Mouse (Mus musculus): ENCODE data around the gene Mzt1. TPM values are rescaled to one million over a fixed set of nuclear protein-coding genes. Genes with fewer than 3 reads are reported as not detected.
"Not testable (repeated sequence)": the region's sequence is repeated elsewhere in the genome, so short reads cannot be mapped to it uniquely, and the experiment has no call there.

The Mzt1 gene
- polyA plus RNA-seq, 1 experiment from 2014 or later: 94.1 TPM

DNA sequence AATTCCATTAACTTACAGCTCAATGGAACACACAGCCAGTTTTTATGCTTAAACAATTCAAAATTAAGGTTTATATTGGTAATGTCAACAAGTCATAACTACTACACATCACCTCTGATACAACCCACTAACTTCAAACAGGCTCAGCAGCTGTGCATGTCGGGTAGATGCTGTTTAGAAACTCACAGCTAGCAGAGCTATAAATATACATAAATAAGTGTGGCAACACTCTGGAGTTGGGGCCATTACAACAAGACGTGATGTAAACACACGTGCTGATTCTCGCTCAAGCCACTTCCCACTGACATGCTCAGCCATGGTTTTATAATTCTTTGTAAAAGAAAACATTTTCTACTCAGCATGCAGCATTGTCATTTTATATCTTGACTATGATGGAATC is 9.9 kb downstream of the Mzt1 start:
- no peak for ATAC-seq (ENCODE audit: insufficient number of reproducible peaks, insufficient read depth, low FRiP score, low read depth)
- Histone ChIP-seq H3K4me2 (ENCODE audit: low read length) (no peak overlapping the region), H3K36me3 (ENCODE audit: control insufficient read depth, insufficient read depth, low read length) (peaks cover 63% of the 10 kb centered on the region), H3K4me1 (ENCODE audit: control insufficient read depth in 2 of 2, insufficient read depth in 2 of 2, low read length in 2 of 2) (peaks cover 0 to 8% of the 10 kb centered on the region in 2 experiments; a peak in 2 of 4 replicates), H3K27me3 (ENCODE audit: control insufficient read depth, insufficient read depth, low read length) (no peaks in the 10 kb centered on the region), H3K27ac (replicated peaks in 1 of 2; ENCODE audit: control insufficient read depth in 1 of 2, insufficient read depth in 1 of 2, low read depth in 2 of 2, low read length in 2 of 2) (no peak overlapping the region), H3K4me3 (ENCODE audit: control insufficient read depth in 1 of 2, insufficient read depth in 1 of 2, low read depth in 1 of 2, low read length in 2 of 2) (no peak overlapping the region), H3K9me3 (ENCODE audit: control insufficient read depth, low read length) (no peaks in the 10 kb centered on the region), H3K9ac (ENCODE audit: low read length) (no peak overlapping the region)
- WGBS: 37% methylated on average over 4 of the region's 4 CpGs

DNA sequence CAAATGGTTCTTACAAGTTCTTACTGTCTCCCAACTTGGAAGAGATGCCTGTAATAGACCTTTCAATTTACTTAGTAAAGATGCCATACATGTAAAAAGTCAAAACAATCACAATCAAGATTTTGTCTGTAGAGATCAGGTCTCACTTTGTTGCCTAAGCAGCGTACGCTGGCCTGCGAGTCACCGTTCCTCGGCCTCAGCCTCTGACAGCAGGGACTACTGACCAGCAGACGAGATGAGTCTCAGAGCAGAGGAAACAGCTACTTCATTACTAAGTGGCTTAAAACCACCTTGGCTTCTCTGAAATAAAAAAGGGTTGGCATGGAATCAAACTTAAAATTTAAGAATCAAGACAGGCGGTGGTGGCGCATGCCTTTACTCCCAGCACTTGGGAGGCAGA is 11.1 kb downstream of the Mzt1 start:
- H3K4me2 ChIP-seq (ENCODE audit: low read length); ATAC-seq (ENCODE audit: insufficient number of reproducible peaks, insufficient read depth, low FRiP score, low read depth); H3K4me1 ChIP-seq (ENCODE audit: control insufficient read depth in 2 of 2, insufficient read depth in 2 of 2, low read length in 2 of 2); H3K27me3 ChIP-seq (ENCODE audit: control insufficient read depth, insufficient read depth, low read length); H3K27ac ChIP-seq (replicated peaks in 1 of 2; ENCODE audit: control insufficient read depth in 1 of 2, insufficient read depth in 1 of 2, low read depth in 2 of 2, low read length in 2 of 2); H3K9ac ChIP-seq (ENCODE audit: low read length); H3K9me3 ChIP-seq (ENCODE audit: control insufficient read depth, low read length); H3K4me3 ChIP-seq (ENCODE audit: control insufficient read depth in 1 of 2, insufficient read depth in 1 of 2, low read depth in 1 of 2, low read length in 2 of 2): not testable (repeated sequence)
- H3K36me3 ChIP-seq (ENCODE audit: control insufficient read depth, insufficient read depth, low read length): peaks cover 59% of the 10 kb centered on the region
- 91% methylated on average over 8 of the region's 8 CpGs for WGBS

DNA sequence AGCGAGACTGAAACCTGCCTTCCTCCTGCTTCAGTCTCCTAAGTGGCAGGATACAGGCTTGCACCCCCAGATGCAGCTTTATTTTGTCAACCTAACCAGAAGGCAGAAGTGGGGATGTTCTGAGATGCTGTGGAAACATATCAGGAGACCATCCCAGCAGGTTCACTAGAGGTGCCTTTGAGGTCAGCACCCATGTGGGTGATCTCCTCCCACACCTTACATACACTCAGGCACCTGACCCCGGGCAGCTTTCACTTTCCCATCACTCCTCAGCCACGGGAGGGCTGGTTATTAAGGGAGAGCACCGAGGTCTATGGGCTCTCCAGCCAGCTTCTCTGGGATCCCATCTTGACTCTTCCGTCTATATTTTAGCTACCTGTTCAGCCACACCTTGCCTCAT is 13.3 kb downstream of the Mzt1 start:
- peaks cover 2 to 9% of the 10 kb centered on the region in 2 experiments for H3K4me1 ChIP-seq (ENCODE audit: control insufficient read depth in 2 of 2, insufficient read depth in 2 of 2, low read length in 2 of 2)
- H3K4me3 ChIP-seq (ENCODE audit: control insufficient read depth in 1 of 2, insufficient read depth in 1 of 2, low read depth in 1 of 2, low read length in 2 of 2): no peak overlapping the region
- no peaks in the 10 kb centered on the region for H3K9me3 ChIP-seq (ENCODE audit: control insufficient read depth, low read length)
- no peak overlapping the region for H3K27ac ChIP-seq (replicated peaks in 1 of 2; ENCODE audit: control insufficient read depth in 1 of 2, insufficient read depth in 1 of 2, low read depth in 2 of 2, low read length in 2 of 2)
- H3K36me3 ChIP-seq (ENCODE audit: control insufficient read depth, insufficient read depth, low read length): peaks cover 39% of the 10 kb centered on the region
- no peak overlapping the region for H3K9ac ChIP-seq (ENCODE audit: low read length)
- 78% methylated on average over 5 of the region's 5 CpGs for WGBS
- no peaks in the 10 kb centered on the region for H3K27me3 ChIP-seq (ENCODE audit: control insufficient read depth, insufficient read depth, low read length)
- ATAC-seq (ENCODE audit: insufficient number of reproducible peaks, insufficient read depth, low FRiP score, low read depth): no peak
- H3K4me2 ChIP-seq (ENCODE audit: low read length): no peak overlapping the region

DNA sequence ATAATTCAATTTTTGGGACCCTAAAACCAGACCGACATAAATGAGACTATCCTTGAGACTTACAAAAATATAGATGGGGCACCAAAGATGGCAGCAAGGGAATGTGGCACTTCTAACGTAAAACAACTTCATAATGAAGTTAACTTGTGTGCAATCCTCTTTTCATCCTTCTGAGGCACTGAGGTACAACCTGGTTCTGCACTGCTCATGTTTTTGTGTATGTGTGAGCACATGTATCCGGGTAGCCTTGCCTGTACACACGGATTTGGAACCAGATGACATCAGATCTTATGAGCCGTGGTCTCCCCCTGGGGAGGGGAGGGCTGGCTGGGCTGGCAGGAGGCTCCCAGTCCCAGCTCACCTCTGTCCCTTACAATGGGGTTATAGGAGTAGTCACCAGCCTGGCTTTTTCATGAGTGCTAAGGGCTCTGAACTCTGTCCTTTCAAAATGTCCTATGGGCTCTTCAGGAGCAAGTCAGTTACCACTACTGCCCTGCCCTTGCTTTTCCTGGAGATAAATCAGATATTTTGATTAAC is 14.5 kb downstream of the Mzt1 start:
- H3K4me3 ChIP-seq (ENCODE audit: control insufficient read depth in 1 of 2, insufficient read depth in 1 of 2, low read depth in 1 of 2, low read length in 2 of 2): no peak overlapping the region
- peaks cover 33% of the 10 kb centered on the region for H3K36me3 ChIP-seq (ENCODE audit: control insufficient read depth, insufficient read depth, low read length)
- no peak overlapping the region for H3K9ac ChIP-seq (ENCODE audit: low read length)
- no peak for ATAC-seq (ENCODE audit: insufficient number of reproducible peaks, insufficient read depth, low FRiP score, low read depth)
- H3K27ac ChIP-seq (replicated peaks in 1 of 2; ENCODE audit: control insufficient read depth in 1 of 2, insufficient read depth in 1 of 2, low read depth in 2 of 2, low read length in 2 of 2): no peak overlapping the region
- H3K27me3 ChIP-seq (ENCODE audit: control insufficient read depth, insufficient read depth, low read length): no peaks in the 10 kb centered on the region
- H3K9me3 ChIP-seq (ENCODE audit: control insufficient read depth, low read length): no peaks in the 10 kb centered on the region
- H3K4me2 ChIP-seq (ENCODE audit: low read length): no peak overlapping the region
- H3K4me1 ChIP-seq (ENCODE audit: control insufficient read depth in 2 of 2, insufficient read depth in 2 of 2, low read length in 2 of 2): peaks cover 2 to 9% of the 10 kb centered on the region in 2 experiments
- WGBS: 82% methylated on average over 5 of the region's 5 CpGs

- Histone ChIP-seq H3K4me1 (ENCODE audit: control insufficient read depth in 2 of 2, insufficient read depth in 2 of 2, low read length in 2 of 2) (peaks cover 2 to 6% of the 10 kb centered on the region in 2 experiments; a peak in 3 of 4 replicates), H3K9me3 (ENCODE audit: control insufficient read depth, low read length) (no peaks in the 10 kb centered on the region), H3K4me3 (ENCODE audit: control insufficient read depth in 1 of 2, insufficient read depth in 1 of 2, low read depth in 1 of 2, low read length in 2 of 2) (no peak overlapping the region), H3K27ac (replicated peaks in 1 of 2; ENCODE audit: control insufficient read depth in 1 of 2, insufficient read depth in 1 of 2, low read depth in 2 of 2, low read length in 2 of 2) (no peak overlapping the region), H3K36me3 (ENCODE audit: control insufficient read depth, insufficient read depth, low read length) (peaks cover 23% of the 10 kb centered on the region), H3K4me2 (ENCODE audit: low read length) (no peak overlapping the region), H3K9ac (ENCODE audit: low read length) (no peak overlapping the region), H3K27me3 (ENCODE audit: control insufficient read depth, insufficient read depth, low read length) (no peaks in the 10 kb centered on the region)
- 49% methylated on average over 5 of the region's 5 CpGs for WGBS
- ATAC-seq (ENCODE audit: insufficient number of reproducible peaks, insufficient read depth, low FRiP score, low read depth): no peak
Measured at GRCm38 (mm10) chr14:99029987-99030386, 15.9 kb downstream of the Mzt1 start.

DNA sequence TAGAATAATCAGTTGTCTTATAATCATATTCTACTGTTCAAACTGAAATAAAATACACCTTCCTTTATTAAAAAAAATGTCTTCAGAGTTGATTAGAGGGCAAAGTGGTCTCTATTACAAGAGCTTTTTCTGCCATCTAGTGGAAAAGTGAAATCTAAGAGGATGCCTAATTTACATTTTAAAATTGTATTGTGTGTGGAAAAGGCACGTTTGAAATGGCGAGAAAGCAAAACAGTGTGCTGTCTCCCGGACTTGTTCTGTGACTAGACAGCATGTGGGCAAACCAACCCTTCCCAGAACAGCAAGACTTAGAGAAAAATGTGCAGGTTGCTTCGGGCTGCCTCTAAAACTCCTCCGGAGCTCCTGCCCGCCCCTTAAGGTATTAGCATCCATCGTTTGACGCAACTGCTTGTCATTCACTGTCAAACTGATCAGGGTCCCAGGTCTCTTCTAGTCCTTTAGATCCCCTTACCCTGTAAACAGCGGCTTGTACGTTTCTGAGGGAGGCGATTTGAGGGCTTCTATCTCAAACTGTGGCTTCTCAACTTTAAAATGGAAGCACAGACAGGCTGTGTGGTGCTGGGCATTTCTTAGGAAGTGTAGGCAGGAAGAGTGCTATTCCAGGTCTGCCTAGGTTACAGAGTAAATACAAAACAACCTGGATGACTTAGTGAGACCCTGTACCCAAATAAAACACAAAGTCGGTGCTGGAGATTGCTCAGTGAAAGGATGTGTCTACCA is 23.4 kb downstream of the Mzt1 start:
- Histone ChIP-seq H3K4me1 (ENCODE audit: control insufficient read depth in 2 of 2, insufficient read depth in 2 of 2, low read length in 2 of 2) (peaks cover 4 to 20% of the 10 kb centered on the region in 2 experiments), H3K9ac (ENCODE audit: low read length) (peak overlapping the region; percentile 62), H3K27ac (replicated peaks in 1 of 2; ENCODE audit: control insufficient read depth in 1 of 2, insufficient read depth in 1 of 2, low read depth in 2 of 2, low read length in 2 of 2) (no peak overlapping the region), H3K9me3 (ENCODE audit: control insufficient read depth, low read length) (no peaks in the 10 kb centered on the region), H3K4me2 (ENCODE audit: low read length) (peak overlapping the region; percentile 59), H3K27me3 (ENCODE audit: control insufficient read depth, insufficient read depth, low read length) (no peaks in the 10 kb centered on the region), H3K4me3 (ENCODE audit: control insufficient read depth in 1 of 2, insufficient read depth in 1 of 2, low read depth in 1 of 2, low read length in 2 of 2) (peak overlapping the region; percentile 29 to 37), H3K36me3 (ENCODE audit: control insufficient read depth, insufficient read depth, low read length) (no peaks in the 10 kb centered on the region)
- 37% methylated on average over 12 of the region's 12 CpGs for WGBS
- no peak for ATAC-seq (ENCODE audit: insufficient number of reproducible peaks, insufficient read depth, low FRiP score, low read depth)

DNA sequence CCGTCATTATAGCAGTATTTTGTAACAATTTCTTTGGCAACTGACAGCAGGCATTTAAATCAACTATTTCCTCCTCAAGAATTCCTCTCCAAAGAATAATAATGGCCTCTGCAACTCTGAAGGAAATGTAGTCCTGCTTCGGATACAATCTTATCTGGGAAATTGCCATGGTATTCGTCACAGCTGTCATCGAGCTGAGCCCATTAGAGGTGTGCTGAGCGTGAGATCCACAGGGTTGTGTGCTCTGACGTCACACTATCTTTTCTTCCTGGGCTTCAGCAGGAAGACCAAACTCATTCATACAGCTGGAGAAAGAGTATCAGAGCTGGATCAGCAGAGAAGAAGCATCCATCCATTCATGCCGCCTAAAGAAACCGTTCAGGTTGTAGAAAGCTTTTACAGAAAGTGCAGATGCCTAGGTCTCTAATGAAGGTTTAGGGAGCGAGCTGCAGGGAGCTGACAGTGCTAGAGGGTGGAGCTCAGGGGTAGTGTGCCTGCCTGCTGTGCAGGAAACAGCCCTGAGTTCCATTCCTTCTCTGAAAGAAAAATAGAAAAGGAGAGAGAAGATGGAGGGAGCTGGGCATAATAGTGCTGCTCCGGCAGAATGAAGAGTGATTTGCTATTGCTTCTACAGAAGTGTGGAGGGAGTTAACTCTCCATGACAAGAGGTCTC is 26.7 kb downstream of the Mzt1 start:
- H3K9ac ChIP-seq (ENCODE audit: low read length): no peak overlapping the region
- H3K4me1 ChIP-seq (ENCODE audit: control insufficient read depth in 2 of 2, insufficient read depth in 2 of 2, low read length in 2 of 2): peaks cover 4 to 28% of the 10 kb centered on the region in 2 experiments
- no peaks in the 10 kb centered on the region for H3K27me3 ChIP-seq (ENCODE audit: control insufficient read depth, insufficient read depth, low read length)
- 11% methylated on average over 10 of the region's 10 CpGs for WGBS
- H3K4me2 ChIP-seq (ENCODE audit: low read length): peak overlapping the region; percentile 57
- H3K4me3 ChIP-seq (ENCODE audit: control insufficient read depth in 1 of 2, insufficient read depth in 1 of 2, low read depth in 1 of 2, low read length in 2 of 2): peak overlapping the region in 1 of 2 experiments; percentile 3; a peak in 1 of 4 replicates
- peak; percentile 84 for ATAC-seq (ENCODE audit: insufficient number of reproducible peaks, insufficient read depth, low FRiP score, low read depth)
- no peaks in the 10 kb centered on the region for H3K36me3 ChIP-seq (ENCODE audit: control insufficient read depth, insufficient read depth, low read length)
- no peaks in the 10 kb centered on the region for H3K9me3 ChIP-seq (ENCODE audit: control insufficient read depth, low read length)
- H3K27ac ChIP-seq (replicated peaks in 1 of 2; ENCODE audit: control insufficient read depth in 1 of 2, insufficient read depth in 1 of 2, low read depth in 2 of 2, low read length in 2 of 2): peak overlapping the region; percentile 69 to 73
